In the genomic region with DNA sequence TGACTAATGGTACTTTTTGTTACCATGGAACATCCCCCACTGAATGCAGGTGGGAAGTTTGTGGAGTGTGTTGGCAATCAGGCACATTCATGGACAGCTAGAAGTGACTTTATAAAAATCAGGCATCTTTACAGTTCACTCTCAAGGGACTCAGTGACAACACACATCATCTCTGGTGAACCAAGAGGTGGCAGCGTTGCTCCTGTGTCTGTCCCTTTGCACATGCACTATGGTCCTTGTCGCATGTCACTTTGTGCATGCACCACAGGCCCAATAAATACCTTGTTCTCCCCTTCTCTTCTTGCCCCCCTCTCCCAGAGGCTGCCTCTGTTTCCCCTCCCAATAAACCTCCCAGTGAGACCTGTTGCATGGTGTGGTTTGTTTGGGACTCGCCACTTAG, we compare ENCODE assay signal across 12 mouse cellular contexts.
A peak's percentile ranks its signal among the peaks of the same experiment; 100 is the strongest.
DNase-seq lines count a peak whose midpoint lies in the region; ATAC-seq and TF ChIP-seq lines count a peak whose summit lies in the region.
"Had no signal": no experiment of that assay in that cellular context is flagged by ENCODE, and none has a peak within 500 bp of the region (broad histone marks: within the 10 kb centered on the region; RNA-seq: fewer than 3 reads in every experiment).

No protein-coding gene starts in this region.

- H3K9ac ChIP-seq in kidney, postnatal 0 days (ENCODE audit: low read depth, low read length), result no peak overlapping the region
- H3K9ac ChIP-seq: midbrain, embryonic 12.5 days had no signal

- no peaks in the 10 kb centered on the region for H3K27me3 ChIP-seq in kidney, postnatal 0 days (ENCODE audit: insufficient read depth, low read length)
- no peaks in the 10 kb centered on the region for H3K27me3 ChIP-seq in testis, adult 2 months (ENCODE audit: control insufficient read depth, insufficient read depth, low read length)
- H3K27me3 ChIP-seq: midbrain, embryonic 12.5 days had no signal

- H3K9me3 ChIP-seq in kidney, postnatal 0 days (replicated peaks; ENCODE audit: low read length), result no peaks in the 10 kb centered on the region
- H3K9me3 ChIP-seq: midbrain, embryonic 12.5 days had no signal

- peak; percentile 66 for DNase-seq in embryo, embryonic 10.5 days (ENCODE audit: low spot score)
- no peak for DNase-seq in embryo, embryonic 9.5 days (ENCODE audit: extremely low spot score)
- DNase-seq in kidney, postnatal 0 days (ENCODE audit: low spot score), result peak; percentile 46
- no peak for DNase-seq in kidney, adult 11 months
- no peak for DNase-seq in testis, postnatal 10 days (ENCODE audit: low spot score)
- peak; percentile 47 for DNase-seq in retina, postnatal 1 day
- no peak for DNase-seq in urinary bladder, postnatal 36 days (ENCODE audit: low spot score in 2 of 2)
- DNase-seq: cerebellum, adult 11 months; gastrocnemius, postnatal 10 days had no signal

- H3K4me2 ChIP-seq in kidney, postnatal 0 days (ENCODE audit: low read length), result no peak overlapping the region
- H3K4me2 ChIP-seq: midbrain, embryonic 12.5 days had no signal

- TF ChIP-seq POLR2A in testis, adult 2 months (IDR thresholded peaks at IDR 0.05; ENCODE audit: control insufficient read depth, low read depth, low read length), result no peak

- TF ChIP-seq CTCF in kidney, postnatal 0 days (IDR thresholded peaks at IDR 0.05; ENCODE audit: low read depth), result peak; percentile 70
- peak; percentile 25; the same call in 1 of the 2 replicates for TF ChIP-seq CTCF in testis, adult 2 months (IDR thresholded peaks at IDR 0.05; ENCODE audit: control insufficient read depth, insufficient read depth, insufficient replicate concordance, low read depth, low read length)

- no peak for ATAC-seq in kidney, postnatal 0 days (replicated peaks; ENCODE audit: low FRiP score, low read depth)

- H3K4me1 ChIP-seq in kidney, postnatal 0 days (replicated peaks; ENCODE audit: insufficient read depth, low read length), result no peaks in the 10 kb centered on the region
- no peaks in the 10 kb centered on the region for H3K4me1 ChIP-seq in testis, adult 2 months (ENCODE audit: control insufficient read depth, insufficient read depth, low read length)
- H3K4me1 ChIP-seq: midbrain, embryonic 12.5 days had no signal

- H3K36me3 ChIP-seq in kidney, postnatal 0 days (ENCODE audit: insufficient read depth, low read length), result no peaks in the 10 kb centered on the region
- H3K36me3 ChIP-seq in testis, adult 2 months (ENCODE audit: control insufficient read depth, insufficient read depth, low read length), result no peaks in the 10 kb centered on the region
- H3K36me3 ChIP-seq: G1E; midbrain, embryonic 12.5 days had no signal

- H3K4me3 ChIP-seq in kidney, postnatal 0 days (replicated peaks; ENCODE audit: low read depth, low read length), result no peak overlapping the region
- H3K4me3 ChIP-seq in testis, adult 2 months (ENCODE audit: control insufficient read depth, low read depth, low read length), result no peak overlapping the region
- H3K4me3 ChIP-seq: midbrain, embryonic 12.5 days had no signal

- H3K27ac ChIP-seq in kidney, postnatal 0 days, result no peak overlapping the region
- H3K27ac ChIP-seq in testis, adult 2 months (ENCODE audit: control insufficient read depth, insufficient read depth, low read depth, low read length), result no peak overlapping the region
- H3K27ac ChIP-seq: midbrain, embryonic 12.5 days had no signal

- 60% methylated on average over 3 of the region's 3 CpGs for WGBS in kidney, postnatal 0 days

Comparison
In these comparisons a context has a peak if more than half of its experiments do, and no peak if none do; other contexts are left out.
1. DNase-seq: peak in embryo, embryonic 10.5 days (single experiment), kidney, postnatal 0 days (single experiment) and retina, postnatal 1 day (single experiment); none in embryo, embryonic 9.5 days (single experiment), kidney, adult 11 months (single experiment), testis, postnatal 10 days (single experiment) and urinary bladder, postnatal 36 days (0 of 2).